Mouse (Mus musculus): ENCODE results near the gene Cant1. TPM values are rescaled to one million over a fixed set of nuclear protein-coding genes. Genes with fewer than 3 reads are reported as not detected.

Cant1 gene
- polyA plus RNA-seq, 1 experiment from 2014 or later, result 27.7 TPM

DNA sequence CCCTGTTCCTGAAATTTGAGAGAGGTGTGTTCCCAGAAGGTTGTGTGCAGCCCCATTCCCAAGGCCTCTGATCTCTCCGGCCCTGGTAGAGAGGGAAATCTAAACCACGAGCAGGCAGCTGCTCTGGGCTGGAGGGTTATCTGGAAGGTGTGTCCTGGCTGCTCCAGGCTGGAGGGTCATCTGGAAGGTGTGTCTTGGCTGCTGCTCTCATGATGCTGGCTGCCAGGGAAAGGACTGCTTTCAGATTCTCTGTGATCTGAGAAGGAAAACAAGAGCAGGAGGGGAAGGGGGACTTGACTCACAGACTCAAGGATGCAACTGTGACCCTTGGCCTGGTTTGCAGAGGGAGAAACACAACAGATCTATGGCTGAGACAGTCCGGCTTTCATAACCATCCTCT lies 52.8 kb downstream of the Cant1 start:
- no peak overlapping the region for H3K4me2 ChIP-seq (ENCODE audit: low read depth)
- H3K4me1 ChIP-seq (ENCODE audit: control insufficient read depth, insufficient read depth, low read length), result 0 out of 2 replicates have a peak, but pooled peaks cover 4% of the 10 kb centered on the region
- WGBS, result 75% methylated on average over 3 of the region's 3 CpGs
- no peak for ATAC-seq (ENCODE audit: insufficient read depth, low FRiP score, low TSS enrichment)
- H3K4me3 ChIP-seq (ENCODE audit: low read depth, low read length), result no peak overlapping the region
- no peaks in the 10 kb centered on the region for H3K27me3 ChIP-seq (ENCODE audit: control insufficient read depth, insufficient read depth, low read length)
- DNase-seq (ENCODE audit: low spot score), result no peak
- no peaks in the 10 kb centered on the region for H3K9me3 ChIP-seq (ENCODE audit: control insufficient read depth, low read length)
- H3K36me3 ChIP-seq (ENCODE audit: control insufficient read depth, insufficient read depth, low read length), result no peaks in the 10 kb centered on the region
- no peak overlapping the region for H3K9ac ChIP-seq (ENCODE audit: low read length)
- H3K27ac ChIP-seq (ENCODE audit: low read depth, low read length), result no peak overlapping the region

DNA sequence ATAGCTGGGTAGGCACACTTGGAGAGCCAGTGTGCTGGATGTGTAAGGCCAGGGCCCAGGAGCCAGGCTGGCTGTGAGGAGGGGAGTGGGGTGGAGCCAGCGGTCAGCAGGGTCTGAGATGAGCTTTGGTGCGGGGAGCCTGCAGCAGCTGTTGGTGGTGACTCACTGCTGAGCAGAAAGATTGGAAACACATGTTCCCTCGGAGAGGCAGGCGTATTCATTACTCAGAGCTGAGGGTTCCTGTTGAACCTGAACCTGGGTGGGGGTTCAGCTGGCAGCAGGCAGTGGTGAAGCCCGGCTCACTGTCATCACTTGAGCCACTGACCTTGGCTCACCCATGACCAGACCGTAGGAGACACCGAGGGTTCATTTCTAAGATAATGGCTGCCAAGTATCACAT lies 53.7 kb downstream of the Cant1 start:
- Histone ChIP-seq H3K4me2 (ENCODE audit: low read depth) (no peak overlapping the region), H3K27me3 (ENCODE audit: control insufficient read depth, insufficient read depth, low read length) (no peaks in the 10 kb centered on the region), H3K27ac (ENCODE audit: low read depth, low read length) (no peak overlapping the region), H3K36me3 (ENCODE audit: control insufficient read depth, insufficient read depth, low read length) (no peaks in the 10 kb centered on the region), H3K4me1 (ENCODE audit: control insufficient read depth, insufficient read depth, low read length) (0 out of 2 replicates have a peak, but pooled peaks cover 6% of the 10 kb centered on the region), H3K9me3 (ENCODE audit: control insufficient read depth, low read length) (no peaks in the 10 kb centered on the region), H3K4me3 (ENCODE audit: low read depth, low read length) (no peak overlapping the region), H3K9ac (ENCODE audit: low read length) (no peak overlapping the region)
- ATAC-seq (ENCODE audit: insufficient read depth, low FRiP score, low TSS enrichment), result no peak
- WGBS, result 51% methylated on average over 7 of the region's 7 CpGs
- peak; percentile 42 for DNase-seq (ENCODE audit: low spot score)

DNA sequence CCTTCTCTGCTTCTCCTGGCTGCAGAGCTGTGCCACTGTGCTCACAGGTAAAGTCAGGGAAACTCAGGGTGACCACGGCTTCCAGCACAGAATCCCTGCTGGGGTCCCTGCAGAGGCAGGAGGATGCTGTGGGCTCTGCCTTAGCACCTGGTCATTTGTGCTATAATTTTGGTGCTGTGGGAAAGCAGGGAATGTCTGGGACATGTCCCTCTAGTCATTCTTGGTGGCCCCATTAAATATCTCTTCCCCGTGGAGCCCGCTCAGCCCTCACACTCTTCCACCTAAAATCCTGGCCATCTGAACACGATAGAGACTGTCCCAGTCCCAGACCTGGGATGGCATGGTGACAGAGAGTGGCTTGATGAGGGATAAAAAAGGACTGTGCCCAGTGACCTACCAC lies 54.9 kb downstream of the Cant1 start:
- Histone ChIP-seq H3K4me1 (ENCODE audit: control insufficient read depth, insufficient read depth, low read length) (0 out of 2 replicates have a peak, but pooled peaks cover 6% of the 10 kb centered on the region), H3K36me3 (ENCODE audit: control insufficient read depth, insufficient read depth, low read length) (no peaks in the 10 kb centered on the region), H3K4me3 (ENCODE audit: low read depth, low read length) (no peak overlapping the region), H3K27me3 (ENCODE audit: control insufficient read depth, insufficient read depth, low read length) (no peaks in the 10 kb centered on the region), H3K4me2 (ENCODE audit: low read depth) (no peak overlapping the region), H3K27ac (ENCODE audit: low read depth, low read length) (no peak overlapping the region), H3K9ac (ENCODE audit: low read length) (no peak overlapping the region), H3K9me3 (ENCODE audit: control insufficient read depth, low read length) (no peaks in the 10 kb centered on the region)
- 84% methylated on average over 4 of the region's 4 CpGs for WGBS
- DNase-seq (ENCODE audit: low spot score) (no peak), ATAC-seq (ENCODE audit: insufficient read depth, low FRiP score, low TSS enrichment) (no peak)

DNA sequence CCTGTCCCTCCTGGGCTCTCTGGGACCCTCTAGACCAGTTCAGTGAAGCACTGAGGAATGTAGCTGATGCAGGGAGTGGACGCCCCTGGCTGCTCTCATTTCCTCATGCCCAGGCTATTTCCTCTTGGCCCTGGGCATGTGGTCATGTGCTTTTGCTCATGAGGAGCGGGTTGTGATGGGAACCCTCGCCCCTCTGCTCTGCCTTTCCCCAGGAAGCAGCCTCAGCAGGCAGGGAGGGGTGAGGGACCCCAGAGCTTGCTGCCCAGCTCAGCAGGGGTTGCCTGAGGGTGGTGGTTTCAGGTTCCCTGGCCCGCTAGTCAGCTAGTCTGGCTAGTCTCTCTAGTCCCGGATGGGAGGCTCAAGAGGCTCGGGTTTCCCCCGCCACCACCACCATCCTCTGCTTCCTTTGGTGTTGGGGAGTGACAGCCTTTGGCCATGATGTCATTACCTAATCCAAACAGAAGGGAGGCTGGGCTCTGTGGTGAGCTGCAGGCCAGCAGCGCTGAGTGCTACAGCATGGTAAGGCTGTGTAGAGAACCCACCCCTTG lies 55.8 kb downstream of the Cant1 start:
- DNase-seq (ENCODE audit: low spot score) (peak; percentile 38), ATAC-seq (ENCODE audit: insufficient read depth, low FRiP score, low TSS enrichment) (no peak)
- WGBS, result 4% methylated on average over 8 of the region's 8 CpGs
- Histone ChIP-seq H3K4me1 (ENCODE audit: control insufficient read depth, insufficient read depth, low read length) (0 out of 2 replicates have a peak, but pooled peaks cover 6% of the 10 kb centered on the region), H3K4me2 (ENCODE audit: low read depth) (0 out of 2 replicates have a peak overlapping the region, but pooled peaks have one; percentile 6), H3K36me3 (ENCODE audit: control insufficient read depth, insufficient read depth, low read length) (no peaks in the 10 kb centered on the region), H3K9me3 (ENCODE audit: control insufficient read depth, low read length) (no peaks in the 10 kb centered on the region), H3K4me3 (ENCODE audit: low read depth, low read length) (no peak overlapping the region), H3K9ac (ENCODE audit: low read length) (0 out of 2 replicates have a peak overlapping the region, but pooled peaks have one; percentile 8), H3K27ac (ENCODE audit: low read depth, low read length) (no peak overlapping the region), H3K27me3 (ENCODE audit: control insufficient read depth, insufficient read depth, low read length) (no peaks in the 10 kb centered on the region)

- WGBS, result 70% methylated on average over 1 of the region's 1 CpGs
- H3K4me3 ChIP-seq (ENCODE audit: low read depth, low read length), result no peak overlapping the region
- H3K27me3 ChIP-seq (ENCODE audit: control insufficient read depth, insufficient read depth, low read length), result no peaks in the 10 kb centered on the region
- DNase-seq (ENCODE audit: low spot score) (no peak), ATAC-seq (ENCODE audit: insufficient read depth, low FRiP score, low TSS enrichment) (no peak)
- H3K4me1 ChIP-seq (ENCODE audit: control insufficient read depth, insufficient read depth, low read length), result 0 out of 2 replicates have a peak, but pooled peaks cover 6% of the 10 kb centered on the region
- no peak overlapping the region for H3K27ac ChIP-seq (ENCODE audit: low read depth, low read length)
- H3K9me3 ChIP-seq (ENCODE audit: control insufficient read depth, low read length), result no peaks in the 10 kb centered on the region
- H3K36me3 ChIP-seq (ENCODE audit: control insufficient read depth, insufficient read depth, low read length), result no peaks in the 10 kb centered on the region
- 0 out of 2 replicates have a peak overlapping the region, but pooled peaks have one; percentile 6 for H3K4me2 ChIP-seq (ENCODE audit: low read depth)
- 0 out of 2 replicates have a peak overlapping the region, but pooled peaks have one; percentile 18 for H3K9ac ChIP-seq (ENCODE audit: low read length)
Observed at GRCm38 (mm10) chr11:118362501-118362900, 56.4 kb downstream of the Cant1 start.

GRCm38 (mm10) chr11:118360907-118361341 lies 58.0 kb downstream of the Cant1 start:
- H3K27me3 ChIP-seq (ENCODE audit: control insufficient read depth, insufficient read depth, low read length), result no peaks in the 10 kb centered on the region
- H3K9me3 ChIP-seq (ENCODE audit: control insufficient read depth, low read length), result no peaks in the 10 kb centered on the region
- no peak overlapping the region for H3K4me2 ChIP-seq (ENCODE audit: low read depth)
- no peak overlapping the region for H3K27ac ChIP-seq (ENCODE audit: low read depth, low read length)
- H3K4me3 ChIP-seq (ENCODE audit: low read depth, low read length), result no peak overlapping the region
- H3K36me3 ChIP-seq (ENCODE audit: control insufficient read depth, insufficient read depth, low read length), result no peaks in the 10 kb centered on the region
- ATAC-seq (ENCODE audit: insufficient read depth, low FRiP score, low TSS enrichment) (no peak), DNase-seq (ENCODE audit: low spot score) (no peak)
- 0 out of 2 replicates have a peak, but pooled peaks cover 6% of the 10 kb centered on the region for H3K4me1 ChIP-seq (ENCODE audit: control insufficient read depth, insufficient read depth, low read length)
- 71% methylated on average over 10 of the region's 10 CpGs for WGBS
- no peak overlapping the region for H3K9ac ChIP-seq (ENCODE audit: low read length)

DNA sequence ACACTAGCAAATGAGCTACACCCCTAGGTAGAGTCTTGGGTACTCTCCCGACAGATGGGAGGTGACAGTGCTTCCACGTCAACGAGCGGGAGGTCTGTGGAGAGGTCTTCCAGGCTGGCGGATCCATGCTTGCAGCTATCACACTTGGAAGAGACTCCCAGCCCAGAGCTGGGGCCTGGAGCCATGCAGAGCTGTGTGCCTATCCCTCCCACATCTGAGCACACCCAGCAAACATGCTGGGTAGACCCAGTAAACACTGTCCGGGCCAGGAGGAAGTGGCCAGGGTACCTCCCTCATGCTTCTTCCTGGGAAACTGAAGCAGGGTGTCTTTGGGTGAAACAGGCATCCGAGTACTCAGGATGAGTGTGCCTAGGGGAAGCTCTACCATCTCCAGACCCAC lies 58.4 kb downstream of the Cant1 start:
- Histone ChIP-seq H3K4me2 (ENCODE audit: low read depth) (no peak overlapping the region), H3K4me1 (ENCODE audit: control insufficient read depth, insufficient read depth, low read length) (peaks cover 9% of the 10 kb centered on the region; the same call in 1 of the 2 replicates), H3K4me3 (ENCODE audit: low read depth, low read length) (no peak overlapping the region), H3K36me3 (ENCODE audit: control insufficient read depth, insufficient read depth, low read length) (no peaks in the 10 kb centered on the region), H3K27ac (ENCODE audit: low read depth, low read length) (no peak overlapping the region), H3K9me3 (ENCODE audit: control insufficient read depth, low read length) (no peaks in the 10 kb centered on the region), H3K27me3 (ENCODE audit: control insufficient read depth, insufficient read depth, low read length) (no peaks in the 10 kb centered on the region), H3K9ac (ENCODE audit: low read length) (no peak overlapping the region)
- DNase-seq (ENCODE audit: low spot score) (no peak), ATAC-seq (ENCODE audit: insufficient read depth, low FRiP score, low TSS enrichment) (no peak)
- 81% methylated on average over 7 of the region's 7 CpGs for WGBS

Other genes with a start within 250 kb of the Cant1 start
- 15.6 and 15.8 TPM in 2 replicates for gene Cyth1, start 170.5 kb downstream of the Cant1 start, polyA plus RNA-seq (2014; fragmentation: Nextera tagmentation; extraction: Ambion mirVana)
- gene Usp36, start 128.8 kb downstream of the Cant1 start, polyA plus RNA-seq (2014; fragmentation: Nextera tagmentation; extraction: Ambion mirVana), result 11.5 and 14.5 TPM in 2 replicates
- 0.28 and 0.39 TPM in 2 replicates for gene Cep295nl, start 76.6 kb downstream of the Cant1 start, polyA plus RNA-seq (2014; fragmentation: Nextera tagmentation; extraction: Ambion mirVana)
- 46.4 and 51.5 TPM in 2 replicates for gene Timp2, start 63.3 kb downstream of the Cant1 start, polyA plus RNA-seq (2014; fragmentation: Nextera tagmentation; extraction: Ambion mirVana)
- gene Lgals3bp, start 17.0 kb downstream of the Cant1 start, polyA plus RNA-seq (2014; fragmentation: Nextera tagmentation; extraction: Ambion mirVana), result 1.7 and 1.9 TPM in 2 replicates
- 2.5 TPM in 2 replicates for gene C1qtnf1, start 9.1 kb upstream of the Cant1 start, polyA plus RNA-seq (2014; fragmentation: Nextera tagmentation; extraction: Ambion mirVana)
- 6.9 and 7.0 TPM in 2 replicates for gene Engase, start 57.7 kb upstream of the Cant1 start, polyA plus RNA-seq (2014; fragmentation: Nextera tagmentation; extraction: Ambion mirVana)

All from neural tube, embryonic 11.5 days (tissue).